Comparison of ENCODE assay signal across 12 mouse cellular contexts in genomic region chr8:27626133-27626532, GRCm38 (mm10).
DNase-seq lines count a peak whose midpoint lies in the region; ATAC-seq and TF ChIP-seq lines count a peak whose summit lies in the region.
"Had no signal": no experiment of that assay in that cellular context is flagged by ENCODE, and none has a peak within 500 bp of the region (broad histone marks: within the 10 kb centered on the region; RNA-seq: fewer than 3 reads in every experiment).

No protein-coding gene starts in this region.

- H3K36me3 ChIP-seq in kidney, postnatal 0 days (ENCODE audit: insufficient read depth, low read length): no peaks in the 10 kb centered on the region
- H3K36me3 ChIP-seq: heart, embryonic 15.5 days; midbrain, embryonic 13.5 days had no signal

- 0 out of 2 replicates have a peak, but pooled peaks have one; percentile 6 for TF ChIP-seq CTCF in kidney, postnatal 0 days (IDR thresholded peaks at IDR 0.05; ENCODE audit: low read depth)
- no peak for TF ChIP-seq CTCF in gastrocnemius, adult 2 months (IDR thresholded peaks at IDR 0.05)

- H3K9me3 ChIP-seq in kidney, postnatal 0 days (replicated peaks; ENCODE audit: low read length): no peaks in the 10 kb centered on the region
- H3K9me3 ChIP-seq: heart, embryonic 15.5 days; midbrain, embryonic 13.5 days had no signal

- no peak overlapping the region for H3K4me3 ChIP-seq in kidney, postnatal 0 days (replicated peaks; ENCODE audit: low read depth, low read length)
- H3K4me3 ChIP-seq in gastrocnemius, adult 2 months: no peak overlapping the region
- H3K4me3 ChIP-seq: heart, embryonic 15.5 days; midbrain, embryonic 13.5 days had no signal

- H3K9ac ChIP-seq in kidney, postnatal 0 days (ENCODE audit: low read depth, low read length): no peak overlapping the region
- H3K9ac ChIP-seq: heart, embryonic 15.5 days; liver, embryonic 14.5 days; midbrain, embryonic 13.5 days had no signal

- 82% methylated on average over 3 of the region's 3 CpGs for WGBS in kidney, postnatal 0 days

- no peak for ATAC-seq in kidney, postnatal 0 days (replicated peaks; ENCODE audit: low FRiP score, low read depth)
- ATAC-seq in activated CD4-positive, CD25-positive, alpha-beta regulatory T cell, adult 4 months: no peak
- ATAC-seq: midbrain, embryonic 13.5 days had no signal

- H3K4me1 ChIP-seq in kidney, postnatal 0 days (replicated peaks; ENCODE audit: insufficient read depth, low read length): no peaks in the 10 kb centered on the region
- H3K4me1 ChIP-seq: heart, embryonic 15.5 days; midbrain, embryonic 13.5 days had no signal

- H3K4me2 ChIP-seq in kidney, postnatal 0 days (ENCODE audit: low read length): no peak overlapping the region
- H3K4me2 ChIP-seq: heart, embryonic 15.5 days; midbrain, embryonic 13.5 days had no signal

- no peaks in the 10 kb centered on the region for H3K27me3 ChIP-seq in kidney, postnatal 0 days (ENCODE audit: insufficient read depth, low read length)
- H3K27me3 ChIP-seq: heart, embryonic 15.5 days; midbrain, embryonic 13.5 days had no signal

- H3K27ac ChIP-seq in kidney, postnatal 0 days: no peak overlapping the region
- H3K27ac ChIP-seq in gastrocnemius, adult 2 months: no peak overlapping the region
- H3K27ac ChIP-seq: heart, embryonic 15.5 days; liver, embryonic 14.5 days; midbrain, embryonic 13.5 days had no signal

- intact Hi-C loops in gastrocnemius, adult 2 months (cut with DNase I): no loop called here
- intact Hi-C loops in heart, postnatal 36 days (cut with DNase I): no loop called here

- DNase-seq in kidney, postnatal 0 days (ENCODE audit: low spot score): no peak
- no peak for DNase-seq in kidney, adult 9 months
- DNase-seq in forelimb bud, embryonic 11.5 days (ENCODE audit: low read depth, low spot score): peak; percentile 21
- peak; percentile 2 for DNase-seq in left cerebral cortex, adult 11 months (ENCODE audit: low spot score)
- peak; percentile 5 to 16 for DNase-seq in right cerebral cortex, postnatal 36 days (ENCODE audit: low spot score in 2 of 2)
- no peak for DNase-seq in gastrocnemius, adult 2 months
- no peak for DNase-seq in heart, postnatal 36 days
- DNase-seq: cerebellum, adult 11-12 months had no signal

Comparison
In these comparisons a context has a peak if more than half of its experiments do, and no peak if none do; other contexts are left out.
1. DNase-seq: peak in forelimb bud, embryonic 11.5 days (single experiment), left cerebral cortex, adult 11 months (single experiment) and right cerebral cortex, postnatal 36 days (2 of 2); none in kidney, postnatal 0 days (single experiment), kidney, adult 9 months (single experiment), gastrocnemius, adult 2 months (single experiment) and heart, postnatal 36 days (0 of 2).